Mouse (Mus musculus): ENCODE results near the gene Tspan14.

Tspan14 gene

GRCm38 (mm10) chr14:40966392-40966861, at the start of gene Tspan14:
Gene Tspan14 (minus strand): TSS chr14:40966807.
- DNase-seq: no peak

- DNase-seq: no peak
Observed at GRCm38 (mm10) chr14:41014701-41015240, 48.2 kb upstream of the Tspan14 start.

GRCm38 (mm10) chr14:41013630-41014613, 47.3 kb upstream of the Tspan14 start, which contains the start of gene Fam213a:
Gene Fam213a (minus strand): TSS chr14:41013788.
- peak; percentile 95 for DNase-seq

- DNase-seq: no peak
Observed at GRCm38 (mm10) chr14:41013143-41013542, 46.5 kb upstream of the Tspan14 start.

GRCm38 (mm10) chr14:41011916-41012315, 45.3 kb upstream of the Tspan14 start:
- no peak for DNase-seq

GRCm38 (mm10) chr14:41008138-41008537, 41.5 kb upstream of the Tspan14 start:
- no peak for DNase-seq

- DNase-seq: no peak
Observed at GRCm38 (mm10) chr14:41007641-41008040, 41.0 kb upstream of the Tspan14 start.

- DNase-seq: no peak
Observed at GRCm38 (mm10) chr14:41006899-41007298, 40.3 kb upstream of the Tspan14 start.

GRCm38 (mm10) chr14:41006263-41006662, 39.7 kb upstream of the Tspan14 start:
- DNase-seq: no peak

GRCm38 (mm10) chr14:41005716-41006115, 39.1 kb upstream of the Tspan14 start:
- DNase-seq: no peak

- DNase-seq: peak; percentile 39
Observed at GRCm38 (mm10) chr14:41004201-41005141, 37.9 kb upstream of the Tspan14 start.

GRCm38 (mm10) chr14:41001576-41001975, 35.0 kb upstream of the Tspan14 start:
- no peak for DNase-seq

- DNase-seq: peak; percentile 33
Observed at GRCm38 (mm10) chr14:41000801-41001200, 34.2 kb upstream of the Tspan14 start.

GRCm38 (mm10) chr14:40999904-41000645, 33.5 kb upstream of the Tspan14 start:
- no peak for DNase-seq

- DNase-seq: no peak
Observed at GRCm38 (mm10) chr14:40996171-40996570, 29.6 kb upstream of the Tspan14 start.

GRCm38 (mm10) chr14:40992464-40992863, 25.9 kb upstream of the Tspan14 start:
- no peak for DNase-seq

- DNase-seq: no peak
Observed at GRCm38 (mm10) chr14:40988780-40989179, 22.2 kb upstream of the Tspan14 start.

GRCm38 (mm10) chr14:40987184-40987583, 20.6 kb upstream of the Tspan14 start:
- no peak for DNase-seq

- no peak for DNase-seq
Observed at GRCm38 (mm10) chr14:40985635-40986034, 19.0 kb upstream of the Tspan14 start.

GRCm38 (mm10) chr14:40979723-40980122, 13.1 kb upstream of the Tspan14 start:
- no peak for DNase-seq

GRCm38 (mm10) chr14:40979002-40979401, 12.4 kb upstream of the Tspan14 start:
- DNase-seq: peak; percentile 70

GRCm38 (mm10) chr14:40975127-40975721, 8.6 kb upstream of the Tspan14 start:
- peak; percentile 83 for DNase-seq

Measured in embryo, embryonic 11 days (tissue).